Mouse (Mus musculus): Measurements from ENCODE around the gene Macc1. TPM values are rescaled to one million over a fixed set of nuclear protein-coding genes. Genes with fewer than 3 reads are reported as not detected.

Macc1 gene
- 0.06 and 0.28 TPM in 2 replicates for polyA plus RNA-seq (2015; fragmentation: Nextera tagmentation; extraction: Ambion mirVana)

DNA sequence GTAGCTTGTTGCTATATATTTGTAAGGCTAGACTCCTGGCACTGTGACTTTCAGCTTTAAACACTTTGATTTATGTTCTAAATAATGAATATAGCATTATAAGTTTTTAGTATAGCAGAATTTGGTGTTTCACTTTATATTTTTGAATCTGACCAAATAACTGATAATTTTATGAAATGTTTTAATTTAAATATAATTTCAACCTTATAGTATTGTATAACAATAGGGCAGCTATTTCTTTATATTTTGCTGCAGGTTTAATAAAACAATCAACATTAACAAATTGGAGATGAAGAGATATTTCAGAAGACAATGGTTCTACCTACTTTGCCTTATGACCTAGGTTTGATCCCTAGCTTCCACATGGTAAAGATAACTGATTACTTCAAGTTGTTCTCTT, at the start of gene Macc1:
Gene Macc1, plus strand, starts transcription at position 301 of the 400 bp plus-strand sequence.
- Histone ChIP-seq H3K27me3 (no peaks in the 10 kb centered on the region), H3K4me3 (no peak within 1 kb of the TSS)
- no peak for ATAC-seq (replicated peaks; ENCODE audit: insufficient number of reproducible peaks, insufficient read depth, low FRiP score, low read depth)

DNA sequence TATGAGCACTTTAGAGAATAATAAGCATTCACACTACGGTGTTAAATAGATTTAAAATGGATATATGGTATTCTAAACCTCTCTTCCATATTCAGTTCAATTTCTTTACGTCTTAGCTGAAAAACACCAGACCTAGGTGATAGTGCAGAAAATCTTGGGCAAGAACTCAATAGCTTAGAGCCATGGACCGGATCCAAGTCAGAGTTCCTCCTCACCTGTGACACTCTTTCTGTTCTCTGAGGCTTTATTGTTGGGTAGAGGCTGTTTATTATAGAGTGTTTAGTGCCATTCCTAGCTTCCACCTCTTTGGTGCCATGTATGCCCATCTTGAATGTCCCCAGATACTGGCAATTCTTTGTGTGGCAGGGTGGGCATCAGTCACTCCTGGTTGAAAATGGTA, 49.6 kb upstream of the Macc1 start:
- Histone ChIP-seq H3K27me3 (no peaks in the 10 kb centered on the region), H3K9ac (no peak overlapping the region), H3K4me2 (no peak overlapping the region), H3K36me3 (no peaks in the 10 kb centered on the region), H3K9me3 (replicated peaks) (no peaks in the 10 kb centered on the region), H3K27ac (no peak overlapping the region), H3K4me1 (replicated peaks) (no peaks in the 10 kb centered on the region), H3K4me3 (no peak overlapping the region)
- no peak for ATAC-seq (replicated peaks; ENCODE audit: insufficient number of reproducible peaks, insufficient read depth, low FRiP score, low read depth)
- 90% methylated on average over 3 of the region's 3 CpGs for WGBS

More for the DNA sequence above, at the start of gene Macc1:
- H3K4me1 ChIP-seq (replicated peaks): no peaks in the 10 kb centered on the region
- no peak within 1 kb of the TSS for H3K27ac ChIP-seq
- H3K9me3 ChIP-seq (replicated peaks): no peaks in the 10 kb centered on the region
- H3K9ac ChIP-seq: no peak within 1 kb of the TSS
- no peak within 1 kb of the TSS for H3K4me2 ChIP-seq
- H3K36me3 ChIP-seq: no peaks in the 10 kb centered on the region

DNA sequence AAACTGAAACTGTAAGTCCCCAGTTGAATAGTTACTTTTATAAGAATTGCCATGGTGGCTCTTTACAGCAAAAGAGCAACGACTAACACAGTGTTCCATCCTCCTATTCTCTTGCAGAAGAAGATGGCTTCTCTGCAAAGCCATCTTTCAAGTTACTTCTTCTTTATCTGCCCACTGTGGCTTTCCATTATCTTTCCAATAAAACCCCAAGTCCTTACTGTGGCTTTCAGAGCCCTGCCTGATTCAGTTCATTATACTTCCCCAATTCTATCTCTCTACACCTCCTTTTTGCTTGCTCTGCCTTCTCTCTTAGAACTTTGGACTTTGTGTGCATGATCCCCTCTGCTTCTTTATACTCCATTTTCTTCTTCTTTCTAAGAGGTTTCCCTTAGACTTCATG, 45.3 kb upstream of the Macc1 start:
- H3K27ac ChIP-seq: no peak overlapping the region
- H3K27me3 ChIP-seq: no peaks in the 10 kb centered on the region
- H3K4me2 ChIP-seq: no peak overlapping the region
- H3K4me3 ChIP-seq: no peak overlapping the region
- ATAC-seq (replicated peaks; ENCODE audit: insufficient number of reproducible peaks, insufficient read depth, low FRiP score, low read depth): no peak
- H3K36me3 ChIP-seq: no peaks in the 10 kb centered on the region
- H3K4me1 ChIP-seq (replicated peaks): no peaks in the 10 kb centered on the region
- H3K9me3 ChIP-seq (replicated peaks): no peaks in the 10 kb centered on the region
- WGBS: 77% methylated on average over 1 of the region's 1 CpGs
- H3K9ac ChIP-seq: no peak overlapping the region

DNA sequence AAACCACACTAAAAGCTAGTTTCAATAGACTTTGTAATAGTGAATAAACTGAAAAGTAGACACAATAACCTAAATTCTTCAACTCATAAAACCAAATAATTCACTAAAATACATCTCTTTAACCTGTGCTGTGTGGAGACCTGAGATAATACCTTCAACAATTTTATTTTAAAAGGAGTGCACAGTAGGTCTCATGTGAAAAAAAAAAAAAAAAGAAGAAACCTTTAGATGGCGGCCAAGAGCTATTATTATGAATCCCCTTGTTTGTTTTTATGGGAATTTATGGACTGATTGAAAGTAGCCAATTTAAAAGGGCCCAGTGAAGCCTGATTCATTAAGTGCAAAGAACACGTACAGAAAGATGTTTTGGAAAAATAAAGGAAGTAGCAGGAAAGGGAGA, 44.0 kb upstream of the Macc1 start:
- Histone ChIP-seq H3K9ac (no peak overlapping the region), H3K9me3 (replicated peaks) (no peaks in the 10 kb centered on the region), H3K27me3 (no peaks in the 10 kb centered on the region), H3K27ac (no peak overlapping the region), H3K4me1 (replicated peaks) (no peaks in the 10 kb centered on the region), H3K4me3 (no peak overlapping the region), H3K36me3 (no peaks in the 10 kb centered on the region), H3K4me2 (no peak overlapping the region)
- ATAC-seq (replicated peaks; ENCODE audit: insufficient number of reproducible peaks, insufficient read depth, low FRiP score, low read depth): no peak
- 74% methylated on average over 2 of the region's 2 CpGs for WGBS

DNA sequence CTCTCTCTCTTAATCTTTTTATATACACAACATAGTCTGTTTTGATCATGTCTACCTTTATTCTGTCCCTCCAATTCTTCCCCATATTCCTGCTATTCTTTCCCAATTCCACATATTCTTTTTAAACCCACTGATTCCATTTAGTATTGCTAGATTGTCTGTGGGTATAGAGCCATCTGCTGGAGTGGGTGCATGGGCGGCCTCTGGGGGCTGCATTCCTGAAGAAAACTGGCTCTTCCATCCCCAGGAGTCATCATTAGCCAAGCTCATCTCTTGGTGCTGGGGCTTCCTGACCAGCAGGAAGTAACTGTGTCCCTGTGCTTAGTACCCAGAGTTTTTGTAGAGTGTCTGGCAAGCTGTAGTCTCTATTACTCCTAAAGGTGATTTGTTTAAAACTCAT, 42.1 kb upstream of the Macc1 start:
- Histone ChIP-seq H3K4me3 (no peak overlapping the region), H3K4me2 (no peak overlapping the region), H3K27ac (no peak overlapping the region), H3K9me3 (replicated peaks) (no peaks in the 10 kb centered on the region), H3K4me1 (replicated peaks) (no peaks in the 10 kb centered on the region), H3K36me3 (no peaks in the 10 kb centered on the region), H3K27me3 (no peaks in the 10 kb centered on the region), H3K9ac (no peak overlapping the region)
- no peak for ATAC-seq (replicated peaks; ENCODE audit: insufficient number of reproducible peaks, insufficient read depth, low FRiP score, low read depth)
- WGBS: 86% methylated on average over 1 of the region's 1 CpGs

DNA sequence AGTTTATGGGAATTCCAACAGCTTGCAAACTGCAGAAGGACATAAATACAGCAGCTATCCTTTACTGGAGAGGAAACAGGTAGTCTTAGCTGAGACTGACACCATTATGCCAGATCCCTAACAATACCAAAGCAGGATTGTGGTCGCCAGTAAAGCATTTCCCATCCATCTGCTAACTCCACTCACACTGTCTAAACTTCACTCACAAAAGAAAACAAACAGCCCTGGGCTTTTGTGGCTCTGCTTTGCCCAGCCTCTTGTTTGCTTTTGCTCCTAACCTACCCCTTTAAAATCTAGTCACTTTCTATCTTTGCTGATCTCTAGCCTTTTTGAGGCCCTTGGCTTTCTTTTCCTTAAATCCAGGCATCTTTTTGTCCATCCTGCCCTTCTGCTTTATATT, 40.5 kb upstream of the Macc1 start:
- ATAC-seq (replicated peaks; ENCODE audit: insufficient number of reproducible peaks, insufficient read depth, low FRiP score, low read depth): no peak
- H3K4me1 ChIP-seq (replicated peaks): no peaks in the 10 kb centered on the region
- H3K4me3 ChIP-seq: no peak overlapping the region
- H3K36me3 ChIP-seq: no peaks in the 10 kb centered on the region
- no peak overlapping the region for H3K4me2 ChIP-seq
- no peak overlapping the region for H3K27ac ChIP-seq
- no peak overlapping the region for H3K9ac ChIP-seq
- H3K9me3 ChIP-seq (replicated peaks): no peaks in the 10 kb centered on the region
- no peaks in the 10 kb centered on the region for H3K27me3 ChIP-seq
- WGBS: 17% methylated on average over 1 of the region's 1 CpGs

DNA sequence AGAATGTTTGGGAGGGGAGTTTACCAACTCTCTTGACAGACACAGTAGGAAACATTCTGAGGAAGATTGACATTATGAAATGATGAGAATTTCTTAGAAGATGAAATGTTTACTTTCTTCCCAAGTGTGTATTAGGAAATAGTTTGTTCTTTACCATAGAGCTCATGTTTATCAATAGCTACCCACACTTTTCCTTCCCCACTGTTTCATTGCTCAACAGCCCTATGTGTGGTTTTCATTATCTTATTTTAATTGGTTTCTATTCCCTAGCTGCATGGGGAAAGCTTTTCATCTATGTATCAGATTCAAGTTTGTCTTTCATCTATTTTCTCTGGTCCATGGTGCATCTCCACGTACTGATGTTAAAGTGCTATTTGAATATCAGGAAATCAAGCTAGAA, 37.8 kb upstream of the Macc1 start:
- no peaks in the 10 kb centered on the region for H3K9me3 ChIP-seq (replicated peaks)
- 92% methylated on average over 1 of the region's 1 CpGs for WGBS
- no peak for ATAC-seq (replicated peaks; ENCODE audit: insufficient number of reproducible peaks, insufficient read depth, low FRiP score, low read depth)

DNA sequence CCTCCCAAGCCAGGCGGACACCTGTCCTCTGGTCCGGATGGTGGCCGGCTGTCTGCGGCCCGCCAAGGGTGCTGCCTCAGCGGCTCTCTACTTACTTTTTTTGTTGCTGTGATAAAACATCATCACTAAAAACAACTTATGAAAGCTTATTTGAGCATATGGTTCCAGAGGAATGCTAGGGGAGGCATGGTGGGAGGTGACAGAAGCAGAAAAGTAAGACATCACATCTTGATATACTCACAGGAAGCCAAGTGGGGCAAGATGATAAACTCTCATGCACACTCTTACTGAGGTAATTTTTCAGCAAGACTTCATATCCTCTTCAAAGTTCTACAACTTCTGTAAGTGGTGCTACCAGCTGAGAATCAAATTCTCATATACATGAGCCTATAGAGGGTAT, 22.5 kb upstream of the Macc1 start:
- no peaks in the 10 kb centered on the region for H3K36me3 ChIP-seq
- WGBS: 90% methylated on average over 6 of the region's 6 CpGs
- no peak overlapping the region for H3K9ac ChIP-seq
- no peak for ATAC-seq (replicated peaks; ENCODE audit: insufficient number of reproducible peaks, insufficient read depth, low FRiP score, low read depth)
- H3K9me3 ChIP-seq (replicated peaks): no peaks in the 10 kb centered on the region
- no peak overlapping the region for H3K4me3 ChIP-seq
- H3K27me3 ChIP-seq: no peaks in the 10 kb centered on the region
- no peak overlapping the region for H3K4me2 ChIP-seq
- H3K27ac ChIP-seq: no peak overlapping the region
- H3K4me1 ChIP-seq (replicated peaks): no peaks in the 10 kb centered on the region

More for the DNA sequence above, 37.8 kb upstream of the Macc1 start:
- H3K9ac ChIP-seq: no peak overlapping the region
- H3K36me3 ChIP-seq: no peaks in the 10 kb centered on the region
- H3K27me3 ChIP-seq: no peaks in the 10 kb centered on the region
- H3K27ac ChIP-seq: no peak overlapping the region
- no peaks in the 10 kb centered on the region for H3K4me1 ChIP-seq (replicated peaks)
- H3K4me3 ChIP-seq: no peak overlapping the region
- no peak overlapping the region for H3K4me2 ChIP-seq

DNA sequence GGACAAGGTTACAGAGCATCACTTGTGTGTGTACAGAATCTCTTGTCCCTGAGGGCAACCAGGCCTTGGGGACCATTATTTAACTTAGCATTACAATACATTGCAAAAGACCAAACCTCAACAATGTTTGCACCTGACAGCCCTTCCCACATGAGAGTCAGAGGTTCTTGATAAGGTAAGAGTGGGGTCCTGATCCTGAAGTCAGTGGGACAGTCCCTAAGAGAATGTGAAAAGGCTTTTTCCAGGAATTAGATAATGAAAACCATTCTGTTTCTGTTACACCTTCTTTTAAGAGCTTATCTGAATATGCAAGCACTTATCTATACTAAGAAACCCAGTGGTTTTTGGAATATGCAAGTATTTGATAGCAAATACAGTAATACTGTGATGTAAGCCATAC, 10.5 kb upstream of the Macc1 start:
- no peaks in the 10 kb centered on the region for H3K9me3 ChIP-seq (replicated peaks)
- no peaks in the 10 kb centered on the region for H3K36me3 ChIP-seq
- H3K9ac ChIP-seq: no peak overlapping the region
- no peak overlapping the region for H3K4me2 ChIP-seq
- H3K27me3 ChIP-seq: no peaks in the 10 kb centered on the region
- H3K4me3 ChIP-seq: no peak overlapping the region
- no peaks in the 10 kb centered on the region for H3K4me1 ChIP-seq (replicated peaks)
- H3K27ac ChIP-seq: no peak overlapping the region
- no peak for ATAC-seq (replicated peaks; ENCODE audit: insufficient number of reproducible peaks, insufficient read depth, low FRiP score, low read depth)

DNA sequence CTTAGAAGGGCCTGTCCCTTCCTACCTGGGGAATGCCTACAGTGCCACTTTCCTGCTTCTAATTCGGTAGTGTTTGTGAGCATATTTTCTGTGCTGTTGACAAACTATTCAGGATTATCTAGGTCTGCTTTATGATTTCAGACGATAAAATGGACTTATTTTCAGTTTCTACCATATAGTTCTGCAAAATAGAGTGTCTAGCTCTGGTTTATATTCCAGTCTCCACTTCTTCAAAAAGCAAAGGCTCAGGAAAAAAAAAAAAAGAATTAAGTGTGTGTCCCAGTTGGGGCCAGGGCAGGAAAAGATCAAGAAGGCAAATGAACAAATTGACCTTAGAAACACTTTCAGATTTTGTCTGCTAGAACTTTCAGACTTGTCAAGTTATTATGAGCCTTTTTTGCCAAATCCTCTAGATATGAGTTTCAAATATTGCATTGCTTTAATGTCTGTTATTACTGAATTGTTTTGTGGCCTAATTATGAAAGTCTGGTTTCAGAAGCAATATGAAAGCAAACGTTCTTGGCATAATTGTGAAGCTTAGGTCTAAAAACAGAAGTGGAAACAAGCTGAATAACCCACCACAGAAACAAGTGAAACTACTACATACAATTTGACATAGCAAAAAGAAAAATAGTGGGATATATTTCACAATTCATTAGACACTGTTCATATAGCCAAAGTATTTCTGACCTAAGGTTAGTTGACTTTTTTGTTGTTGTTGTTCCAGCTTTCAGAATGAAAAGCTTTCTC, 881 bp upstream of the Macc1 start:
- H3K36me3 ChIP-seq: no peaks in the 10 kb centered on the region
- no peak overlapping the region for H3K9ac ChIP-seq
- H3K4me2 ChIP-seq: no peak overlapping the region
- WGBS: 55% methylated on average over 3 of the region's 3 CpGs
- ATAC-seq (replicated peaks; ENCODE audit: insufficient number of reproducible peaks, insufficient read depth, low FRiP score, low read depth): no peak
- H3K27me3 ChIP-seq: no peaks in the 10 kb centered on the region
- H3K4me3 ChIP-seq: no peak overlapping the region
- no peaks in the 10 kb centered on the region for H3K4me1 ChIP-seq (replicated peaks)
- H3K27ac ChIP-seq: no peak overlapping the region
- H3K9me3 ChIP-seq (replicated peaks): no peaks in the 10 kb centered on the region

DNA sequence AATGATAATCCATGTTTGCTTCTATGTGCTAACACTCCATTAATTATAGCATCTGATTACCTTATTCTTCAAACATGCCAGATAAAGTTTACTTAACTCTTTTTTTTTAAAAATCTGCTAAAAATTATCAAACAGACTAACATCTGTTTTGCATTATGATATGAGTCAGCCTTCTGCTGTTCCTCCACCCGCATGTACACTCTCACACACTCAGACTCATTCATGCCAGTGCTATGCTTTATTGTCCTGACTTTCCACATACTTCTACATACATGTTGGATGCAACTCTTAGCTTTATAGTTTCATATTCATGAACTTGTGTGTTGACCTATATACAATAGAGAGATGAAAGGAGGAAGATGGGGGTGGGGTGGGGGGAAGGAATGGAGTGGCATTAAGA, 4.7 kb downstream of the Macc1 start:
- Histone ChIP-seq H3K4me3 (no peak overlapping the region), H3K27ac (no peak overlapping the region), H3K4me2 (no peak overlapping the region), H3K9me3 (replicated peaks) (no peaks in the 10 kb centered on the region), H3K36me3 (no peaks in the 10 kb centered on the region), H3K9ac (no peak overlapping the region), H3K27me3 (no peaks in the 10 kb centered on the region), H3K4me1 (replicated peaks) (no peaks in the 10 kb centered on the region)
- ATAC-seq (replicated peaks; ENCODE audit: insufficient number of reproducible peaks, insufficient read depth, low FRiP score, low read depth): no peak
- 49% methylated on average over 1 of the region's 1 CpGs for WGBS

DNA sequence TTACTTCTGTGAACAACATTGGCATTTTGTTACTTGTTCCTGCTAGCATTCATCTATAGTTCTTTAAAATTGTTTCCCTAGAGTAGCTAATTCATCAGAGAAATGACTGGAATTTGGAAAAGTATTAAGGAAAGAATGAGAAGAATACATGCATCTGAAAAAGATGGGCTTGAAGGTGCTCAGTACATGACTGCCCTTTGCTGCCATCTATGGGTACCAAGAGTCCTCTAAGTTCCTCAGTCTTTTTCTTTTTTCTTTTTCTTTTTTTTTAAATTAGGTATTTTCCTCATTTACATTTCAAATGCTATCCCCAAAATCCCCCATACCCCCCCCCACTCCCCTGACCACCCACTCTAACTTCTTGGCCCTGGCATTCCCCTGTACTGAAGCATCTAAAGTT, 11.3 kb downstream of the Macc1 start:
- Histone ChIP-seq H3K4me2 (no peak overlapping the region), H3K9ac (no peak overlapping the region), H3K4me3 (no peak overlapping the region), H3K36me3 (no peaks in the 10 kb centered on the region), H3K9me3 (replicated peaks) (no peaks in the 10 kb centered on the region), H3K4me1 (replicated peaks) (no peaks in the 10 kb centered on the region), H3K27me3 (no peaks in the 10 kb centered on the region), H3K27ac (no peak overlapping the region)
- no peak for ATAC-seq (replicated peaks; ENCODE audit: insufficient number of reproducible peaks, insufficient read depth, low FRiP score, low read depth)
